Mouse (Mus musculus) lung, postnatal 0 days (tissue): ENCODE measurements around the gene Crybg3.

Experiments used
- CTCF ChIP-seq: IDR thresholded peaks from 2 replicates; pipeline ENCODE4 v1.5.1; 2016; ENCODE audit warnings: antibody characterized with exemption, mild to moderate bottlenecking
- EP300 ChIP-seq: IDR thresholded peaks from 2 replicates; pipeline ENCODE4 v1.6.1; 2016; ENCODE audit warnings: antibody characterized with exemption, mild to moderate bottlenecking, control low read depth

DNA sequence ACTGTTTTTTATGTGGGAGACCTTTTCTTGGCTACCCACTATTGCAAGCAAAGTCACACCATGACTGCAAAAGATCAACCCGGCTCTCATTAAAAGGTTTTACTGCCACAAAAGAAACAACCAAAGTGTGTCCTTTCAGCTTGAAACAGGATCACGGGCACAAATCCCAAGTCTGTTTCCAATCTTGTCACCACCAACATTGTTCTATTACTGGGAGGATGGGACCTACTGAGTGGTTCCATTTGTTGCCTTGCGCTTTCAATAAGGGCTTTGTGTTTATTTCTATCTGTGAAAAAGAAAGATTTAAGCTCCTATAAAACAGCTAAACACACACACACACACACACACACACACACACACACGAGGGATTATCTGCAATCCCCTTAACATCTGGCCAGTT is 1.8 kb downstream of the Crybg3 start:
- TF ChIP-seq CTCF (no peak), EP300 (no peak)
